Mouse (Mus musculus) megakaryocyte, embryonic 14.5 days (primary cell): ENCODE data around the gene Ppp1r1c.

ENCODE experiments used
- FLI1 ChIP-seq: IDR thresholded peaks from 2 replicates; pipeline ENCODE4 v1.6.1; 2012; ENCODE audit warnings: low read length, inconsistent platforms, mixed read lengths
- GATA1 ChIP-seq: IDR thresholded peaks from 3 replicates; pipeline ENCODE4 v1.6.1; 2012; ENCODE audit warnings: mixed read lengths, low read length, inconsistent platforms, borderline replicate concordance

GRCm38 (mm10) chr2:79815708-79816484 is 108.3 kb downstream of the Ppp1r1c start:
- TF ChIP-seq GATA1, result no peak
- no peak for TF ChIP-seq FLI1
